Mouse (Mus musculus): ENCODE data around the gene Galnt15. TPM values are rescaled to one million over a fixed set of nuclear protein-coding genes. Genes with fewer than 3 reads are reported as not detected.
A peak's percentile ranks its signal among the peaks of the same experiment; 100 is the strongest.

Gene Galnt15
- polyA plus RNA-seq, 1 experiment from 2014 or later, result 0.61 TPM

DNA sequence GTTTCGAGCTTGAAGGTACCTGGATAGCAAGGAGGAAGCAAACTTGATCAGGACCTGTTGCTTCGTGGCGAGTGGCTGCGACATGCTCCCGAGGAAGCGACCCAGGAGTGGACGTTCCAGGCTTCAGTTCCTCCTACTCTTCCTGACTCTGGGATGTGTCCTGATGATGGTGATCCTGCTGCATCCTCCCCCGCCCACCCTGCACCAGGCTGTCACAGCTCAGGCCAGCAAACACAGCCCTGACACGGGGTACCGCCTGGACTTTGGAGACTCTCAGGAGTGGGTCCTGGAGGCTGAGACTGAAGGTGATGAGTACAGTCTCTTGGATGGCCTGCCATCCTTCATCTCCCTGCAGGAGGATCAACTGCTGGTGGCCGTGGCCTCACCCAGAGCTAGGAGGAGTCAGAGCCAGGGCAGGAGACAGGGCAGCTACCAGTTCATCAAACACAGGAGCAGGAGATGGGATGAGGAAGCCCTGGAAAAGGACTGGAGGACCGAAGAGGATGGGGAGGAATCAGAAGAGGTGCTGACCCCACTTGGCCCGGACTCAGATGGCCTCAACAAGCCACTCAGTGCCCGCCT lies 713 bp downstream of the Galnt15 start:
- Histone ChIP-seq H3K27ac (ENCODE audit: low read length) (no peak overlapping the region), H3K9me3 (ENCODE audit: low read length) (no peaks in the 10 kb centered on the region), H3K36me3 (ENCODE audit: insufficient read depth, low read length) (no peaks in the 10 kb centered on the region), H3K9ac (replicated peaks; ENCODE audit: low read length) (no peak overlapping the region), H3K4me1 (ENCODE audit: insufficient read depth, low read length) (peaks cover 9% of the 10 kb centered on the region; the same call in 1 of the 2 replicates), H3K4me3 (ENCODE audit: low read length) (no peak overlapping the region), H3K27me3 (ENCODE audit: insufficient read depth, low read length) (0 out of 2 replicates have a peak, but pooled peaks cover 4% of the 10 kb centered on the region), H3K4me2 (replicated peaks; ENCODE audit: low read depth, low read length) (no peak overlapping the region)
- no peak for ATAC-seq (ENCODE audit: low FRiP score, low TSS enrichment)
- WGBS, result 52% methylated on average over 14 of the region's 14 CpGs

DNA sequence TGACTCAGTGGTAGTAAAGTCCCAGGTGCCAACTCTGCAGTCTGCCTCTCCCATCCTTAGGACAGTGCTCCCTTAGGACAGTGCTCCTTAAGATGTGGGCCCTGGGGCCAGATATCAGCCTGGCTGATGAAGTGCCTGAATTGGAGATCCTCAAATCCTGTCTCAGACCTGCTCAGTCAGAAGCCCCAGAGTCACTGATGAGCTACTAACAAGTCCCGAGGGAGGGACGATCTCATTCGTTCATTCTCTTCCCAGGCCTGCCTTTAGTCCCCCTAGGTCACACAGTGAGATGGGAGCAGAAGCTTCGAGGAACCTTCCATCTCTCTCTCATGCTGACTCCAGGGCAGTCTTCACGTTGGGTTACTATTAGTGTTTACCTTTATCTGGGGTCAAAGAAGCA lies 1.3 kb downstream of the Galnt15 start:
- no peak overlapping the region for H3K4me3 ChIP-seq (ENCODE audit: low read length)
- H3K36me3 ChIP-seq (ENCODE audit: insufficient read depth, low read length), result no peaks in the 10 kb centered on the region
- H3K4me2 ChIP-seq (replicated peaks; ENCODE audit: low read depth, low read length), result no peak overlapping the region
- 68% methylated on average over 5 of the region's 5 CpGs for WGBS
- H3K9ac ChIP-seq (replicated peaks; ENCODE audit: low read length), result no peak overlapping the region
- no peaks in the 10 kb centered on the region for H3K9me3 ChIP-seq (ENCODE audit: low read length)
- peaks cover 9% of the 10 kb centered on the region; the same call in 1 of the 2 replicates for H3K4me1 ChIP-seq (ENCODE audit: insufficient read depth, low read length)
- H3K27ac ChIP-seq (ENCODE audit: low read length), result no peak overlapping the region
- no peak for ATAC-seq (ENCODE audit: low FRiP score, low TSS enrichment)
- H3K27me3 ChIP-seq (ENCODE audit: insufficient read depth, low read length), result 0 out of 2 replicates have a peak, but pooled peaks cover 4% of the 10 kb centered on the region

DNA sequence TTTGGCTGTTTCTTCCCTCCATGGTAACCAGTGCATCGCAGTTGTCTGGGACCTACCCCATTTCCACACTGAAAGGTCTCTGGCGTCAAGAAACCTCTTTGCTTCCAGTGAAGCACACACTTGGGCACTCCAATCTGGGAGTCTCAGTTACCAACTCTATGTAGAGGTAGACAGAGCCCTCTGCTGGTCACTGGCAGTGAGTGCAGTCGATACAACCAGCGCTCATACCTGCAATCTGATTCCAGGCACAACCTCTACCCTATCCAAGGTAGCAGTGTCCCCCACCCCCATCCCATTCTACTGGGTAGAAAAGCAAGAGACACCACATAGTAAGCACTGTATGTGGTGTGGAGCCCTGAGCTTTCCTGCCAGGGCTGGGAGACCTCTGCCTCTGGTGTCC lies 3.7 kb downstream of the Galnt15 start:
- peaks cover 9% of the 10 kb centered on the region; the same call in 1 of the 2 replicates for H3K4me1 ChIP-seq (ENCODE audit: insufficient read depth, low read length)
- H3K36me3 ChIP-seq (ENCODE audit: insufficient read depth, low read length), result no peaks in the 10 kb centered on the region
- H3K9me3 ChIP-seq (ENCODE audit: low read length), result no peaks in the 10 kb centered on the region
- ATAC-seq (ENCODE audit: low FRiP score, low TSS enrichment), result peak; percentile 28; the same call in 1 of the 2 replicates
- H3K9ac ChIP-seq (replicated peaks; ENCODE audit: low read length), result no peak overlapping the region
- H3K27me3 ChIP-seq (ENCODE audit: insufficient read depth, low read length), result 0 out of 2 replicates have a peak, but pooled peaks cover 4% of the 10 kb centered on the region
- H3K4me3 ChIP-seq (ENCODE audit: low read length), result no peak overlapping the region
- no peak overlapping the region for H3K4me2 ChIP-seq (replicated peaks; ENCODE audit: low read depth, low read length)
- no peak overlapping the region for H3K27ac ChIP-seq (ENCODE audit: low read length)
- WGBS, result 8% methylated on average over 4 of the region's 4 CpGs

DNA sequence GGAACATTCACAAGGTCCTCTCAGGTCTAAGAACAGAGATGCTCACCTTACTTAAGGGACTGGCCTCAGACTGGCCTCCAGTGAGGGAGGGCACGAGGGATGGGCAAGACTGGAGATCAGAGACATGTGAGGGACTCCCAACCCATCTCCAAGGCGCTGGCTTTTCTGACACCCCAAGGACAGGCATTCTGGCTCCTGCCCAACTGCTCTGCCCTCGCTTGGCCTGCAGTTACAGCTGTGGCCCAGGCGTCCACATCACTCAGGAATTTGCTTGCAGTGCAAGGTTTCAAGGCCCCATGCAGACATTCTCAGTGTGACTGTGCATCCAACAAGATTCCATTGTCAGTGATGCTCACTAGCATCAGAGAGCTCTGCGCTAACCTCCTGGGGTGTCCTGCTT lies 7.7 kb downstream of the Galnt15 start:
- H3K27ac ChIP-seq (ENCODE audit: low read length), result no peak overlapping the region
- H3K4me3 ChIP-seq (ENCODE audit: low read length), result no peak overlapping the region
- ATAC-seq (ENCODE audit: low FRiP score, low TSS enrichment), result no peak
- H3K9ac ChIP-seq (replicated peaks; ENCODE audit: low read length), result no peak overlapping the region
- no peak overlapping the region for H3K4me2 ChIP-seq (replicated peaks; ENCODE audit: low read depth, low read length)
- H3K27me3 ChIP-seq (ENCODE audit: insufficient read depth, low read length), result no peaks in the 10 kb centered on the region
- H3K4me1 ChIP-seq (ENCODE audit: insufficient read depth, low read length), result no peaks in the 10 kb centered on the region
- no peaks in the 10 kb centered on the region for H3K9me3 ChIP-seq (ENCODE audit: low read length)
- 79% methylated on average over 5 of the region's 5 CpGs for WGBS
- no peaks in the 10 kb centered on the region for H3K36me3 ChIP-seq (ENCODE audit: insufficient read depth, low read length)

DNA sequence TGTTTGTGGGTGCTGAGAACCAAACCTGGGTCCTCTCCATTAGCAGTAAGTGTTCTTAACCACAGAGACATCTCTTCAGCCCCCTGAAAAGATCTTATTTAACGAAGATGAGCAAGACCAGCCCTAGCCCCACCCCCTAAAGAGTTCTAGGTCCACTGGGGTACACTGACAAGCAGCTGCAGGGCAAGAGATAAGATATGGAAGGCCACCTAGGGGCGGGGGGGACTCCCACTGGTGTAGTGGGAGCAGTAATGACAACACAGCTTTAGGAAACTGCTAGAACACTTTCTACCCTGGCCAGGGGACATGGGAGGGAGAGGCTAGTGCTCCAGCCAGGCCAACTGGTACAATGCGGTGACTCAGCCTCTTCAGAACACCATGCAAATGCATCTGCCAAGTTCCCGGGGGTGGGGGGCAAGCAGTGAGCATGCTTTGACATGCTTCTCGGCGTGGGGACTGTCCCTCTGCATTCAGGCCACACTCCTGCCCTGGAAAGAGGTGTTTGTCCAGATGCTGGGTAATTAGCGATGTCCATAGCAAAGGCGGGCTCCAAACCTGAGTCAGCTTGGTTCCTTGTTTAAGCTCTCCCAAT lies 9.0 kb downstream of the Galnt15 start:
- Histone ChIP-seq H3K9ac (replicated peaks; ENCODE audit: low read length) (no peak overlapping the region), H3K27me3 (ENCODE audit: insufficient read depth, low read length) (no peaks in the 10 kb centered on the region), H3K4me3 (ENCODE audit: low read length) (no peak overlapping the region), H3K4me1 (ENCODE audit: insufficient read depth, low read length) (no peaks in the 10 kb centered on the region), H3K36me3 (ENCODE audit: insufficient read depth, low read length) (no peaks in the 10 kb centered on the region), H3K9me3 (ENCODE audit: low read length) (no peaks in the 10 kb centered on the region), H3K27ac (ENCODE audit: low read length) (no peak overlapping the region), H3K4me2 (replicated peaks; ENCODE audit: low read depth, low read length) (no peak overlapping the region)
- WGBS, result 88% methylated on average over 8 of the region's 8 CpGs
- ATAC-seq (ENCODE audit: low FRiP score, low TSS enrichment), result no peak

DNA sequence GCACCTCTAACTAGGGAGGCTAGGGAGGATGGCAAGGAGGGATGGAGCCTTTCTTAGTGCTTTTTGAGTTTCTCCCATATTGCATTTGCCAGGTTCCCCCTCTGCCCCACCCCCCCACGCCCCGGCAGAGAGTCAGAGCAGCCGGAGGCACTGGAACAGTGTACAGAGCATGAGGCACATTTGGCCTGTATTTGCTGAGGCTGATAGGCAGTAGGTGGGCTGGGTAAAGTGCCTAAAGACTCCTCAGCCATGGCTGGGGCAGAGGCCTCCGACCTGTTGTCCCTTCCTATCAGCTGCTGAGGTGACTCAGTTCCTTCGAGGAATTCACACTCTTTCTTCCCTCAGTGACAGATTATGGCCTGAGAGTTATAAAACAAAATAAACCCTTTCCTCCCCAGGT lies 13.3 kb downstream of the Galnt15 start:
- H3K4me2 ChIP-seq (replicated peaks; ENCODE audit: low read depth, low read length), result no peak overlapping the region
- 14% methylated on average over 5 of the region's 5 CpGs for WGBS
- H3K4me1 ChIP-seq (ENCODE audit: insufficient read depth, low read length), result no peaks in the 10 kb centered on the region
- no peaks in the 10 kb centered on the region for H3K9me3 ChIP-seq (ENCODE audit: low read length)
- H3K4me3 ChIP-seq (ENCODE audit: low read length), result no peak overlapping the region
- H3K36me3 ChIP-seq (ENCODE audit: insufficient read depth, low read length), result no peaks in the 10 kb centered on the region
- no peaks in the 10 kb centered on the region for H3K27me3 ChIP-seq (ENCODE audit: insufficient read depth, low read length)
- no peak for ATAC-seq (ENCODE audit: low FRiP score, low TSS enrichment)
- no peak overlapping the region for H3K9ac ChIP-seq (replicated peaks; ENCODE audit: low read length)
- H3K27ac ChIP-seq (ENCODE audit: low read length), result no peak overlapping the region

DNA sequence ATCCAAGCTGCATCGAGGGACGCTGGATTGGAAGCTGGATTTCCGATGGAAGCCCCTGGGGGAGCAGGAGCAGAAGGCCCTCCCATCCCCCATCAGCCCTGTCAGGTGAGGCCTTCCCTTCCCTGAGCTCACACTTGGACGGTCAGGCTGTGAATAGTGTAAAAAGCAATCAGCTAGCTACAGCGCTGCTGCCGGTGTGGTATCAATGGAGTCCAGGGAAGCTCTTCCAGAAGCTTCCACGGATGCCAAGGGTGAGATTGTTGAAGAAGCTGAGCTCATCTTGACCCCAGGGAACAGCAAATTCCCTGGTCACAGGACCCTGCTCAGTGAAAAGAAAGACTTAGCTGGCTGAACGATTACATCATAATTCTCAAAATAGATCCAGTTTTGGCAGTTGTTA lies 17.6 kb downstream of the Galnt15 start:
- no peaks in the 10 kb centered on the region for H3K36me3 ChIP-seq (ENCODE audit: insufficient read depth, low read length)
- H3K4me1 ChIP-seq (ENCODE audit: insufficient read depth, low read length), result no peaks in the 10 kb centered on the region
- H3K27me3 ChIP-seq (ENCODE audit: insufficient read depth, low read length), result no peaks in the 10 kb centered on the region
- no peak for ATAC-seq (ENCODE audit: low FRiP score, low TSS enrichment)
- no peak overlapping the region for H3K4me3 ChIP-seq (ENCODE audit: low read length)
- no peaks in the 10 kb centered on the region for H3K9me3 ChIP-seq (ENCODE audit: low read length)
- H3K27ac ChIP-seq (ENCODE audit: low read length), result no peak overlapping the region
- no peak overlapping the region for H3K4me2 ChIP-seq (replicated peaks; ENCODE audit: low read depth, low read length)
- WGBS, result 75% methylated on average over 8 of the region's 8 CpGs
- H3K9ac ChIP-seq (replicated peaks; ENCODE audit: low read length), result no peak overlapping the region

DNA sequence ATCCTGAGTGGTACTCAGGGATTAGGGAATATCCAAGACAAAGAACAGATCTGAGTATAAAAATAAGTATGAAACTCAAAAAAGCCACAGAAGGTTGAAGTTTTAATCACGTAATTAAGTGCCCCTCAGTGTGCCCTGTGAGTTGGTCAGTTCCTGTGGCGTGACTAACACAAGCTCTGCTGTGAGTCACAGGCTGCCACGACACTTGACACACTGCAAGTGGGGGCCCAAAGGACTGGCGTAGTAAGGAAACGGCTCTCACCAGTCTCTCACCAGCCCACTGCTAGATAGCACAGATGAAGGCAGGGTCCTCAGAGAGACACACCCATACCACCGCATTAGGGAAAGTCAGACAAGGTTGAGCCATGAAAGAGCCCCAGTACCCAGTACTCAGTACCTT lies 21.4 kb downstream of the Galnt15 start:
- Histone ChIP-seq H3K27ac (ENCODE audit: low read length) (no peak overlapping the region), H3K9me3 (ENCODE audit: low read length) (no peaks in the 10 kb centered on the region), H3K4me3 (ENCODE audit: low read length) (no peak overlapping the region), H3K4me2 (replicated peaks; ENCODE audit: low read depth, low read length) (no peak overlapping the region), H3K4me1 (ENCODE audit: insufficient read depth, low read length) (no peaks in the 10 kb centered on the region), H3K27me3 (ENCODE audit: insufficient read depth, low read length) (no peaks in the 10 kb centered on the region), H3K9ac (replicated peaks; ENCODE audit: low read length) (no peak overlapping the region), H3K36me3 (ENCODE audit: insufficient read depth, low read length) (no peaks in the 10 kb centered on the region)
- no peak for ATAC-seq (ENCODE audit: low FRiP score, low TSS enrichment)
- WGBS, result 81% methylated on average over 6 of the region's 6 CpGs

DNA sequence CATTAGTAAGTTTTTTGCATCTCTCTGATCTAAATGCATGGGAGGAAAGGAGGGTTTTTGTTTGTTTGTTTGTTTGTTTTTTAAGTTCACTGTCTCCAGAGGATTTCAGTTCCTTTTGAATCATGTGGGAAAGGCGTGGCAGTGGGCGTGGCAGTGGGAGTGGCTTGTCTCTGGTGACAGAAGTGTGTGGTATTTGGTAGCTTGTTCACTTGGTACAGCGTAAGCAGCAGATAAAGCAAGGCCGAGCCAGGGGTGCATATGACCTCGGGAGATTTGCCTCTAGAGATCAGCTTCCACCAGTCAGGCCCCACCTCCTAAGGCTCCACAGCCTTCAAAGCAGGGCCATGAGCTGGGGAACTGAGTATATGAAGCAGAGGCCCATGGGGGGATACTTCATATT lies 25.1 kb downstream of the Galnt15 start:
- no peak overlapping the region for H3K27ac ChIP-seq (ENCODE audit: low read length)
- no peaks in the 10 kb centered on the region for H3K27me3 ChIP-seq (ENCODE audit: insufficient read depth, low read length)
- no peak for ATAC-seq (ENCODE audit: low FRiP score, low TSS enrichment)
- H3K4me3 ChIP-seq (ENCODE audit: low read length), result no peak overlapping the region
- H3K9ac ChIP-seq (replicated peaks; ENCODE audit: low read length), result no peak overlapping the region
- no peak overlapping the region for H3K4me2 ChIP-seq (replicated peaks; ENCODE audit: low read depth, low read length)
- H3K9me3 ChIP-seq (ENCODE audit: low read length), result no peaks in the 10 kb centered on the region
- WGBS, result 77% methylated on average over 5 of the region's 5 CpGs
- H3K36me3 ChIP-seq (ENCODE audit: insufficient read depth, low read length), result no peaks in the 10 kb centered on the region
- H3K4me1 ChIP-seq (ENCODE audit: insufficient read depth, low read length), result no peaks in the 10 kb centered on the region

DNA sequence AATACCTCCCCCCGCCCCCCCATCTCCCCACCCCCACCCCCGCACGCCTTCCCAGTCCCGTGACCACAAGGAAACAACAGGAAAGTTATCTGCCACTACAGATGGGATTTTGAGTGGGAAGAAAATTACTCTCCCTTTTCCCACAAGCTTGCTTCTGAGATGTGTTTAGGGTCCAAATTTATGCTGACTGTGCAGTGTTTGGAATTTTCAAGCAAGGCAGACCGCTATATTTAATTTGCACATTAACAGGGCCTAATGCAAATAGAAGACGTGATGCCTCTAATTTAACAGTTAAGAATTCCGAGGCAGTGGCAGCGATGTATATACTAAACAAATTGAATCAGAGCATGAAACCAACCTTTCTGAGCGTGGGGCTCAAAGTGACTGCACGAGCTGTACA lies 26.0 kb downstream of the Galnt15 start:
- Histone ChIP-seq H3K4me2 (replicated peaks; ENCODE audit: low read depth, low read length) (no peak overlapping the region), H3K4me3 (ENCODE audit: low read length) (no peak overlapping the region), H3K27me3 (ENCODE audit: insufficient read depth, low read length) (no peaks in the 10 kb centered on the region), H3K36me3 (ENCODE audit: insufficient read depth, low read length) (no peaks in the 10 kb centered on the region), H3K27ac (ENCODE audit: low read length) (no peak overlapping the region), H3K4me1 (ENCODE audit: insufficient read depth, low read length) (no peaks in the 10 kb centered on the region), H3K9ac (replicated peaks; ENCODE audit: low read length) (no peak overlapping the region), H3K9me3 (ENCODE audit: low read length) (no peaks in the 10 kb centered on the region)
- no peak for ATAC-seq (ENCODE audit: low FRiP score, low TSS enrichment)
- WGBS, result 64% methylated on average over 10 of the region's 10 CpGs
